Mouse (Mus musculus) CH12.LX (cell line): ENCODE results near the gene Cryzl1. TPM values are rescaled to one million over a fixed set of nuclear protein-coding genes. Genes with fewer than 3 reads are reported as not detected.

Source experiments
- DNase-seq: peaks from one replicate; pipeline ENCODE4 v3.0.0-alpha.2; 2013; ENCODE audit errors: extremely low read depth
- H3K27ac ChIP-seq: 2 replicates; pipeline ENCODE4 v1.5.1; 2012; ENCODE audit warnings: low read depth, mild to moderate bottlenecking, control low read depth, moderate library complexity; ENCODE audit not compliant: insufficient read depth
- H3K27me3 ChIP-seq: replicated peaks from 2 replicates; pipeline ENCODE3; 2012; ENCODE audit warnings: inconsistent platforms
- H3K36me3 ChIP-seq, 2 experiments: replicated peaks in 1 of 2; 2 replicates each; pipeline versions ENCODE3 to v1.6.1; 2012; ENCODE audit warnings: inconsistent platforms in 1 of 2, low read length in 1 of 2, mild to moderate bottlenecking in 1 of 2, mixed read lengths in 1 of 2, moderate library complexity in 1 of 2; ENCODE audit not compliant: control insufficient read depth in 1 of 2, insufficient read depth in 1 of 2
- H3K4me1 ChIP-seq, 2 experiments: 2 replicates each; pipeline ENCODE4 v1.6.1; 2012; ENCODE audit warnings: inconsistent platforms in 1 of 2, moderate library complexity in 1 of 2; ENCODE audit not compliant: insufficient read depth in 2 of 2, control insufficient read depth in 1 of 2
- H3K4me2 ChIP-seq: 2 replicates; pipeline ENCODE4 v1.6.1; 2012; ENCODE audit warnings: low read depth, mild to moderate bottlenecking, control low read depth; ENCODE audit not compliant: poor library complexity, insufficient read depth, severe bottlenecking
- H3K4me3 ChIP-seq, 3 experiments: fragments of 150-350 bp in 1 of 3; sonication (generic) in 1 of 3; replicated peaks in 1 of 3; 2 replicates each; pipeline versions ENCODE3 to v1.5.1; 2011 to 2012; ENCODE audit warnings: low read depth in 2 of 3, low read length in 2 of 3, mild to moderate bottlenecking in 2 of 3, moderate library complexity in 2 of 3, control low read depth in 1 of 3, improper control_type of control experiment in 1 of 3, inconsistent platforms in 1 of 3, mixed read lengths in 1 of 3; ENCODE audit not compliant: poor library complexity in 1 of 3
- H3K79me2 ChIP-seq: replicated peaks from 2 replicates; pipeline ENCODE4 v1.6.1; 2012; ENCODE audit warnings: mild to moderate bottlenecking, moderate library complexity; ENCODE audit not compliant: control insufficient read depth, poor library complexity, insufficient read depth, severe bottlenecking; ENCODE audit errors: extremely low read depth
- H3K9ac ChIP-seq: 2 replicates; pipeline ENCODE4 v1.6.1; 2012; ENCODE audit warnings: low read depth, mild to moderate bottlenecking, control low read depth, moderate library complexity; ENCODE audit not compliant: insufficient read depth
- H3K9me3 ChIP-seq: replicated peaks from 2 replicates; pipeline ENCODE3; 2012; ENCODE audit warnings: low read length, inconsistent platforms, mixed read lengths
- CHD1 ChIP-seq: IDR thresholded peaks from 2 replicates; pipeline ENCODE4 v1.6.1; 2012; ENCODE audit warnings: low read depth, low read length, improper control_type of control experiment, inconsistent platforms
- ELF1 ChIP-seq: IDR thresholded peaks from 2 replicates; pipeline ENCODE4 v1.6.1; 2014; ENCODE audit warnings: low read depth, mild to moderate bottlenecking, inconsistent platforms, low read length, improper control_type of control experiment
- EP300 ChIP-seq: IDR thresholded peaks from 2 replicates; pipeline ENCODE4 v1.6.1; 2011; ENCODE audit warnings: low read length, improper control_type of control experiment
- GABPA ChIP-seq: IDR thresholded peaks from 2 replicates; pipeline ENCODE4 v1.6.1; 2012; ENCODE audit warnings: low read depth, low read length, improper control_type of control experiment, inconsistent platforms; ENCODE audit not compliant: insufficient replicate concordance
- HCFC1 ChIP-seq: IDR thresholded peaks from 2 replicates; pipeline ENCODE4 v1.6.1; 2012; ENCODE audit warnings: low read depth, mild to moderate bottlenecking, inconsistent platforms, low read length, improper control_type of control experiment
- JUND ChIP-seq: conservative IDR thresholded peaks from 2 replicates; pipeline ENCODE4 v1.6.1; 2011; ENCODE audit warnings: low read depth, low read length, improper control_type of control experiment
- MAX ChIP-seq: IDR thresholded peaks from 2 replicates; pipeline ENCODE4 v1.6.1; 2011; ENCODE audit warnings: low read length, improper control_type of control experiment
- MAZ ChIP-seq: IDR thresholded peaks from 2 replicates; pipeline ENCODE4 v1.6.1; 2012; ENCODE audit warnings: low read depth, mild to moderate bottlenecking, inconsistent platforms, low read length, improper control_type of control experiment, moderate library complexity
- MXI1 ChIP-seq: IDR thresholded peaks from 2 replicates; pipeline ENCODE4 v1.6.1; 2011; ENCODE audit warnings: mild to moderate bottlenecking, low read depth, low read length, improper control_type of control experiment
- NRF1 ChIP-seq: IDR thresholded peaks from 2 replicates; pipeline ENCODE4 v1.6.1; 2014; ENCODE audit warnings: low read depth, mild to moderate bottlenecking, inconsistent platforms, low read length, improper control_type of control experiment, moderate library complexity
- PAX5 ChIP-seq: IDR thresholded peaks from 2 replicates; pipeline ENCODE4 v1.6.1; 2012; ENCODE audit warnings: low read length, inconsistent platforms, mixed read lengths
- POLR2A ChIP-seq: IDR thresholded peaks from 2 replicates; pipeline ENCODE4 v1.6.1; 2011; ENCODE audit warnings: low read depth, mild to moderate bottlenecking, improper control_type of control experiment, low read length
- RAD21 ChIP-seq: IDR thresholded peaks from 2 replicates; pipeline ENCODE4 v1.6.1; 2011; ENCODE audit warnings: low read depth, mild to moderate bottlenecking, low read length, improper control_type of control experiment, moderate library complexity
- ZC3H11A ChIP-seq: IDR thresholded peaks from 2 replicates; pipeline ENCODE4 v1.6.1; 2012; ENCODE audit warnings: low read depth, mild to moderate bottlenecking, inconsistent platforms, low read length, improper control_type of control experiment
- ZKSCAN1 ChIP-seq: IDR thresholded peaks from 2 replicates; pipeline ENCODE4 v1.6.1; 2012; ENCODE audit warnings: low read depth, inconsistent platforms, low read length, improper control_type of control experiment, borderline replicate concordance
- ZMIZ1 ChIP-seq: IDR thresholded peaks from 2 replicates; pipeline ENCODE4 v1.6.1; 2012; ENCODE audit warnings: low read depth, mild to moderate bottlenecking, inconsistent platforms, low read length, improper control_type of control experiment
- ZNF384 ChIP-seq: IDR thresholded peaks from 2 replicates; pipeline ENCODE4 v1.6.1; 2012; ENCODE audit warnings: low read depth, low read length, improper control_type of control experiment, inconsistent platforms
- dilution Hi-C: fragments of 300-500 bp; cut with MboI; formaldehyde crosslinking; loops from 2 replicates; pipeline ENCODE4 v1.14.3; 2020; ENCODE audit warnings: low sequenced_read_pairs; ENCODE audit not compliant: extremely low pct_unique_long_range_greater_than_20kb, extremely low pct_ligation_motif_present
- in situ Hi-C: fragments of 300-500 bp; cut with MboI; formaldehyde crosslinking; loops from 3 replicates; pipeline ENCODE4 v1.14.3; 2019; ENCODE audit warnings: low sequenced_read_pairs, low pct_ligation_motif_present, low pct_unique_long_range_greater_than_20kb, mixed read lengths
- polyA plus RNA-seq: library from polyadenylated mRNA; unstranded; fragments of >175 nt; gene quantifications from 2 replicates; pipeline ENCODE4 v1.2.1, GENCODE M21; 2012; ENCODE audit warnings: low read depth; ENCODE audit not compliant: insufficient read length
- total RNA-seq, 2 experiments: library from RNA; depleted of rRNA; stranded (reverse); fragments of 300-350 nt in 1 of 2; fragments of >200 nt in 1 of 2; gene quantifications; 2 replicates each; pipeline ENCODE4 v1.2.3; 2012 to 2014

Gene Cryzl1
- total and polyA plus RNA-seq, 3 experiments: 105 to 115 (median 111) TPM

- peaks cover 43 to 67% of the 10 kb centered on the region in 2 experiments for H3K36me3 ChIP-seq
- no peaks in the 10 kb centered on the region for H3K27me3 ChIP-seq
- H3K4me2 ChIP-seq: no peak overlapping the region
- no peak for DNase-seq
- TF ChIP-seq JUND: no peak
- TF ChIP-seq POLR2A: peak; percentile 37; the same call in 1 of the 2 replicates
- TF ChIP-seq PAX5: no peak
- TF ChIP-seq GABPA: no peak
- no peak overlapping the region for H3K27ac ChIP-seq
- no peak overlapping the region for H3K4me3 ChIP-seq
- H3K9ac ChIP-seq: no peak overlapping the region
- dilution Hi-C loops: no loop called here
- in situ Hi-C loops: no loop called here
- no peaks in the 10 kb centered on the region for H3K9me3 ChIP-seq
- H3K79me2 ChIP-seq: peaks cover 86% of the 10 kb centered on the region
- peaks cover 5 to 40% of the 10 kb centered on the region in 2 experiments; a peak in 3 of 4 replicates for H3K4me1 ChIP-seq
Observed at GRCm38 (mm10) chr16:91652191-91652590, 76.6 kb downstream of the Cryzl1 start.

GRCm38 (mm10) chr16:91649781-91650180 is 79.0 kb downstream of the Cryzl1 start:
- Histone ChIP-seq H3K79me2 (peaks cover 76% of the 10 kb centered on the region), H3K4me3 (no peak overlapping the region), H3K27ac (no peak overlapping the region), H3K36me3 (peaks cover 19 to 45% of the 10 kb centered on the region in 2 experiments), H3K9ac (peak overlapping the region; percentile 43; the same call in 1 of the 2 replicates), H3K4me1 (peaks cover 5 to 43% of the 10 kb centered on the region in 2 experiments; a peak in 3 of 4 replicates), H3K27me3 (no peaks in the 10 kb centered on the region), H3K9me3 (no peaks in the 10 kb centered on the region), H3K4me2 (peak overlapping the region; percentile 82; the same call in 1 of the 2 replicates)
- no peak for DNase-seq
- dilution Hi-C loops (no loop called here), in situ Hi-C loops (no loop called here)
- no peak for TF ChIP-seq ZKSCAN1
- TF ChIP-seq CHD1: 0 out of 2 replicates have a peak, but pooled peaks have one; percentile 58

- Histone ChIP-seq H3K9ac (peak overlapping the region; percentile 98), H3K4me3 (peak overlapping the region; percentile 63 to 89 (median 69)), H3K4me1 (peaks cover 5 to 48% of the 10 kb centered on the region in 2 experiments; a peak in 3 of 4 replicates), H3K79me2 (peaks cover 77% of the 10 kb centered on the region), H3K27ac (no peak overlapping the region), H3K4me2 (peak overlapping the region; percentile 100), H3K9me3 (no peaks in the 10 kb centered on the region), H3K36me3 (peaks cover 17 to 44% of the 10 kb centered on the region in 2 experiments), H3K27me3 (no peaks in the 10 kb centered on the region)
- dilution Hi-C loops (no loop called here), in situ Hi-C loops (no loop called here)
- no peak for DNase-seq
- no peak for TF ChIP-seq ZNF384
- TF ChIP-seq ZC3H11A: no peak
- TF ChIP-seq EP300: no peak
- no peak for TF ChIP-seq ZMIZ1
- TF ChIP-seq ELF1: no peak
- TF ChIP-seq HCFC1: no peak
- no peak for TF ChIP-seq CHD1
- no peak for TF ChIP-seq MAX
- TF ChIP-seq PAX5: no peak
- TF ChIP-seq NRF1: no peak
- TF ChIP-seq MAZ: no peak
- no peak for TF ChIP-seq MXI1
- TF ChIP-seq RAD21: no peak
Observed at GRCm38 (mm10) chr16:91649246-91649645, 79.5 kb downstream of the Cryzl1 start.
